Mouse (Mus musculus) splenic B cell, adult 2 months (primary cell): ENCODE measurements around the gene Grid2.
"Not testable (repeated sequence)": the region's sequence is repeated elsewhere in the genome, so short reads cannot be mapped to it uniquely, and the experiment has no call there.

Experiments used
- DNase-seq: peaks from one replicate; pipeline ENCODE4 v3.0.0-alpha.2; 2011; ENCODE audit warnings: low read depth, low spot score
- H3K27me3 ChIP-seq: 2 replicates; pipeline ENCODE4 v1.6.1; 2012; ENCODE audit warnings: mild to moderate bottlenecking, low read length, moderate library complexity, mixed read lengths; ENCODE audit not compliant: control insufficient read depth, poor library complexity, insufficient read depth, severe bottlenecking
- H3K36me3 ChIP-seq: 2 replicates; pipeline ENCODE4 v1.6.1; 2012; ENCODE audit warnings: mild to moderate bottlenecking, low read length, moderate library complexity, mixed read lengths; ENCODE audit not compliant: control insufficient read depth, poor library complexity, insufficient read depth, severe bottlenecking

Grid2 gene

GRCm38 (mm10) chr6:63515016-63515415 lies 259.3 kb downstream of the Grid2 start:
- no peaks in the 10 kb centered on the region for H3K36me3 ChIP-seq
- no peaks in the 10 kb centered on the region for H3K27me3 ChIP-seq
- DNase-seq = no peak

GRCm38 (mm10) chr6:63515957-63516356 lies 260.3 kb downstream of the Grid2 start:
- no peaks in the 10 kb centered on the region for H3K27me3 ChIP-seq
- DNase-seq = no peak

GRCm38 (mm10) chr6:63531751-63532150 lies 276.1 kb downstream of the Grid2 start:
- DNase-seq = no peak
- no peaks in the 10 kb centered on the region for H3K36me3 ChIP-seq
- H3K27me3 ChIP-seq = no peaks in the 10 kb centered on the region

More at GRCm38 (mm10) chr6:63515957-63516356, 260.3 kb downstream of the Grid2 start:
- no peaks in the 10 kb centered on the region for H3K36me3 ChIP-seq

- Histone ChIP-seq H3K27me3 (no peaks in the 10 kb centered on the region), H3K36me3 (no peaks in the 10 kb centered on the region)
- no peak for DNase-seq
Measured at GRCm38 (mm10) chr6:63532901-63533300, 277.2 kb downstream of the Grid2 start.

- no peaks in the 10 kb centered on the region for H3K27me3 ChIP-seq
- DNase-seq = no peak
- no peaks in the 10 kb centered on the region for H3K36me3 ChIP-seq
Measured at GRCm38 (mm10) chr6:63547741-63548140, 292.1 kb downstream of the Grid2 start.

- DNase-seq, H3K27me3 ChIP-seq, H3K36me3 ChIP-seq: not testable (repeated sequence)
Measured at GRCm38 (mm10) chr6:63568741-63569140, 313.1 kb downstream of the Grid2 start.

- no peak for DNase-seq
- no peaks in the 10 kb centered on the region for H3K36me3 ChIP-seq
- H3K27me3 ChIP-seq = no peaks in the 10 kb centered on the region
Measured at GRCm38 (mm10) chr6:63590681-63591080, 335.0 kb downstream of the Grid2 start.

GRCm38 (mm10) chr6:63609570-63609969 lies 353.9 kb downstream of the Grid2 start:
- no peaks in the 10 kb centered on the region for H3K27me3 ChIP-seq
- H3K36me3 ChIP-seq = no peaks in the 10 kb centered on the region
- no peak for DNase-seq

GRCm38 (mm10) chr6:63635970-63636369 lies 380.3 kb downstream of the Grid2 start:
- DNase-seq = no peak
- H3K27me3 ChIP-seq = no peaks in the 10 kb centered on the region
- no peaks in the 10 kb centered on the region for H3K36me3 ChIP-seq

GRCm38 (mm10) chr6:63659423-63659822 lies 403.7 kb downstream of the Grid2 start:
- H3K27me3 ChIP-seq = no peaks in the 10 kb centered on the region
- no peaks in the 10 kb centered on the region for H3K36me3 ChIP-seq
- no peak for DNase-seq

GRCm38 (mm10) chr6:63685689-63686088 lies 430.0 kb downstream of the Grid2 start:
- no peaks in the 10 kb centered on the region for H3K36me3 ChIP-seq
- DNase-seq = no peak
- H3K27me3 ChIP-seq = no peaks in the 10 kb centered on the region

- no peaks in the 10 kb centered on the region for H3K36me3 ChIP-seq
Measured at GRCm38 (mm10) chr6:63701684-63702083, 446.0 kb downstream of the Grid2 start.

GRCm38 (mm10) chr6:63733740-63734139 lies 478.1 kb downstream of the Grid2 start:
- Histone ChIP-seq H3K27me3 (no peaks in the 10 kb centered on the region), H3K36me3 (no peaks in the 10 kb centered on the region)
- DNase-seq = no peak

More at GRCm38 (mm10) chr6:63701684-63702083, 446.0 kb downstream of the Grid2 start:
- no peak for DNase-seq
- no peaks in the 10 kb centered on the region for H3K27me3 ChIP-seq

GRCm38 (mm10) chr6:63762535-63762934 lies 506.9 kb downstream of the Grid2 start:
- Histone ChIP-seq H3K27me3 (no peaks in the 10 kb centered on the region), H3K36me3 (no peaks in the 10 kb centered on the region)
- DNase-seq = no peak

- DNase-seq = no peak
- no peaks in the 10 kb centered on the region for H3K36me3 ChIP-seq
- H3K27me3 ChIP-seq = no peaks in the 10 kb centered on the region
Measured at GRCm38 (mm10) chr6:63794679-63795078, 539.0 kb downstream of the Grid2 start.

- Histone ChIP-seq H3K27me3 (no peaks in the 10 kb centered on the region), H3K36me3 (no peaks in the 10 kb centered on the region)
- DNase-seq = no peak
Measured at GRCm38 (mm10) chr6:63820236-63820635, 564.6 kb downstream of the Grid2 start.
